Mouse (Mus musculus): Measurements from ENCODE around the gene Itga5. TPM values are rescaled to one million over a fixed set of nuclear protein-coding genes. Genes with fewer than 3 reads are reported as not detected.
A peak's percentile ranks its signal among the peaks of the same experiment; 100 is the strongest.

Itga5 gene
- total and polyA plus RNA-seq, 3 experiments = 36.4 to 38.6 (median 36.7) TPM

- no peak for DNase-seq
- Histone ChIP-seq H3K36me3 (ENCODE audit: control insufficient read depth, insufficient read depth, low read length) (no peaks in the 10 kb centered on the region), H3K79me2 (replicated peaks; ENCODE audit: control insufficient read depth, insufficient read depth, low read length) (no peaks in the 10 kb centered on the region), H3K27ac (no peak within 1 kb of the TSS), H3K27me3 (ENCODE audit: control insufficient read depth, insufficient read depth, low read length) (no peaks in the 10 kb centered on the region), H3K4me1 (ENCODE audit: control insufficient read depth, insufficient read depth, low read length) (peaks cover 2% of the 10 kb centered on the region), H3K4me3 (no peak within 1 kb of the TSS), H3K9ac (ENCODE audit: low read depth, low read length) (no peak within 1 kb of the TSS)
- TF ChIP-seq POLR2A (IDR thresholded peaks at IDR 0.05; ENCODE audit: insufficient read depth, low read depth, low read length) (no peak), CTCF (IDR thresholded peaks at IDR 0.05) (no peak), EP300 (IDR thresholded peaks at IDR 0.05; ENCODE audit: insufficient read depth, low read depth, low read length) (no peak)
- WGBS = 41% methylated on average over 6 of the region's 6 CpGs
- intact Hi-C loops (cut with DNase I) = no loop called here
These were observed 56.1 kb downstream of the Itga5 start, which contains the start of gene Gpr84 for GRCm38 (mm10) chr15:103310365-103310910. Gpr84 (minus strand) TSS chr15:103310612.

- H3K27ac ChIP-seq = no peak overlapping the region
- peaks cover 4% of the 10 kb centered on the region for H3K4me1 ChIP-seq (ENCODE audit: control insufficient read depth, insufficient read depth, low read length)
- H3K4me3 ChIP-seq = no peak overlapping the region
- intact Hi-C loops (cut with DNase I) = loop anchor here (5.0 to 10.0 kb wide), 2 partner anchors 37 to 324 kb away; partner anchors contain the start of gene Copz1
- H3K9ac ChIP-seq (ENCODE audit: low read depth, low read length) = no peak overlapping the region
- H3K27me3 ChIP-seq (ENCODE audit: control insufficient read depth, insufficient read depth, low read length) = no peaks in the 10 kb centered on the region
- no peaks in the 10 kb centered on the region for H3K79me2 ChIP-seq (replicated peaks; ENCODE audit: control insufficient read depth, insufficient read depth, low read length)
- DNase-seq = no peak
- WGBS = 67% methylated on average over 26 of the region's 26 CpGs
- no peaks in the 10 kb centered on the region for H3K36me3 ChIP-seq (ENCODE audit: control insufficient read depth, insufficient read depth, low read length)
- TF ChIP-seq POLR2A (IDR thresholded peaks at IDR 0.05; ENCODE audit: insufficient read depth, low read depth, low read length) (no peak), EP300 (IDR thresholded peaks at IDR 0.05; ENCODE audit: insufficient read depth, low read depth, low read length) (no peak), CTCF (IDR thresholded peaks at IDR 0.05) (no peak)
These were observed 57.5 kb downstream of the Itga5 start for GRCm38 (mm10) chr15:103308876-103309580.

GRCm38 (mm10) chr15:103308056-103308875 lies 58.3 kb downstream of the Itga5 start:
- TF ChIP-seq CTCF (IDR thresholded peaks at IDR 0.05) (peak; percentile 24), EP300 (IDR thresholded peaks at IDR 0.05; ENCODE audit: insufficient read depth, low read depth, low read length) (no peak), POLR2A (IDR thresholded peaks at IDR 0.05; ENCODE audit: insufficient read depth, low read depth, low read length) (no peak)
- no peak for DNase-seq
- no peak overlapping the region for H3K27ac ChIP-seq
- no peak overlapping the region for H3K9ac ChIP-seq (ENCODE audit: low read depth, low read length)
- intact Hi-C loops (cut with DNase I) = loop anchor here (5.0 to 10.0 kb wide), 2 partner anchors 36 to 323 kb away; partner anchors contain the start of gene Copz1
- no peaks in the 10 kb centered on the region for H3K79me2 ChIP-seq (replicated peaks; ENCODE audit: control insufficient read depth, insufficient read depth, low read length)
- H3K27me3 ChIP-seq (ENCODE audit: control insufficient read depth, insufficient read depth, low read length) = no peaks in the 10 kb centered on the region
- 45% methylated on average over 28 of the region's 28 CpGs for WGBS
- H3K4me1 ChIP-seq (ENCODE audit: control insufficient read depth, insufficient read depth, low read length) = peaks cover 4% of the 10 kb centered on the region; the same call in 1 of the 2 replicates
- H3K36me3 ChIP-seq (ENCODE audit: control insufficient read depth, insufficient read depth, low read length) = no peaks in the 10 kb centered on the region
- no peak overlapping the region for H3K4me3 ChIP-seq

GRCm38 (mm10) chr15:103307125-103307524 lies 59.4 kb downstream of the Itga5 start:
- H3K36me3 ChIP-seq (ENCODE audit: control insufficient read depth, insufficient read depth, low read length) = no peaks in the 10 kb centered on the region
- 2% methylated on average over 7 of the region's 7 CpGs for WGBS
- peak; percentile 90 to 92 for DNase-seq
- peak overlapping the region; percentile 12; the same call in 1 of the 2 replicates for H3K27ac ChIP-seq
- TF ChIP-seq POLR2A (IDR thresholded peaks at IDR 0.05; ENCODE audit: insufficient read depth, low read depth, low read length) (no peak), CTCF (IDR thresholded peaks at IDR 0.05) (no peak), EP300 (IDR thresholded peaks at IDR 0.05; ENCODE audit: insufficient read depth, low read depth, low read length) (peak; percentile 91)
- intact Hi-C loops (cut with DNase I) = loop anchor here (1.0 to 10.0 kb wide), 5 partner anchors 22 to 322 kb away; partner anchors contain the start of gene Copz1
- no peaks in the 10 kb centered on the region for H3K79me2 ChIP-seq (replicated peaks; ENCODE audit: control insufficient read depth, insufficient read depth, low read length)
- peaks cover 4% of the 10 kb centered on the region; the same call in 1 of the 2 replicates for H3K4me1 ChIP-seq (ENCODE audit: control insufficient read depth, insufficient read depth, low read length)
- no peak overlapping the region for H3K4me3 ChIP-seq
- H3K9ac ChIP-seq (ENCODE audit: low read depth, low read length) = no peak overlapping the region
- no peaks in the 10 kb centered on the region for H3K27me3 ChIP-seq (ENCODE audit: control insufficient read depth, insufficient read depth, low read length)

- H3K79me2 ChIP-seq (replicated peaks; ENCODE audit: control insufficient read depth, insufficient read depth, low read length) = no peaks in the 10 kb centered on the region
- intact Hi-C loops (cut with DNase I) = loop anchor here (2.0 to 10.0 kb wide), 4 partner anchors 21 to 321 kb away; partner anchors contain the start of gene Copz1
- TF ChIP-seq CTCF (IDR thresholded peaks at IDR 0.05) = no peak
- TF ChIP-seq POLR2A (IDR thresholded peaks at IDR 0.05; ENCODE audit: insufficient read depth, low read depth, low read length) = no peak
- no peak for TF ChIP-seq EP300 (IDR thresholded peaks at IDR 0.05; ENCODE audit: insufficient read depth, low read depth, low read length)
- no peaks in the 10 kb centered on the region for H3K27me3 ChIP-seq (ENCODE audit: control insufficient read depth, insufficient read depth, low read length)
- WGBS = 44% methylated on average over 8 of the region's 8 CpGs
- DNase-seq = no peak
- peaks cover 4% of the 10 kb centered on the region; the same call in 1 of the 2 replicates for H3K4me1 ChIP-seq (ENCODE audit: control insufficient read depth, insufficient read depth, low read length)
- peak overlapping the region; percentile 92 for H3K27ac ChIP-seq
- H3K36me3 ChIP-seq (ENCODE audit: control insufficient read depth, insufficient read depth, low read length) = no peaks in the 10 kb centered on the region
- peak overlapping the region; percentile 65 for H3K4me3 ChIP-seq
- H3K9ac ChIP-seq (ENCODE audit: low read depth, low read length) = peak overlapping the region; percentile 83
These were observed 60.5 kb downstream of the Itga5 start for GRCm38 (mm10) chr15:103305792-103306645.

Data from heart, adult 2 months (tissue).